Mouse (Mus musculus) embryonic facial prominence, embryonic 15.5 days (tissue): ENCODE measurements at regions not wholly inside any gene's neighbourhood (a gene's known extent, or its start where the extent isn't known, plus 50 kb on each side); places are given as distances from the start of the nearest gene placed in this dataset.

ENCODE experiments used
- ATAC-seq: fragments of 200-750 bp; cut with Nextera tagmentation; 2 replicates; pipeline ENCODE4 v1.8.0; 2017; ENCODE audit warnings: low read depth, moderate TSS enrichment; ENCODE audit not compliant: insufficient number of reproducible peaks, low FRiP score, low TSS enrichment
- H3K27ac ChIP-seq: fragments of 300-500 bp; sonication (generic); replicated peaks from 2 replicates; pipeline ENCODE4 v1.5.1; 2015; ENCODE audit warnings: mild to moderate bottlenecking, inconsistent platforms
- H3K27me3 ChIP-seq: fragments of 300-500 bp; sonication (generic); 2 replicates; pipeline ENCODE4 v1.6.1; 2015; ENCODE audit warnings: inconsistent platforms
- H3K36me3 ChIP-seq: fragments of 300-500 bp; sonication (generic); 2 replicates; pipeline ENCODE4 v1.6.1; 2015; ENCODE audit warnings: mild to moderate bottlenecking, inconsistent platforms
- H3K4me1 ChIP-seq: fragments of 300-500 bp; sonication (generic); 2 replicates; pipeline ENCODE4 v1.6.1; 2015; ENCODE audit warnings: inconsistent platforms
- H3K4me2 ChIP-seq: fragments of 300-500 bp; sonication (generic); replicated peaks from 2 replicates; pipeline ENCODE4 v1.6.1; 2015; ENCODE audit warnings: mild to moderate bottlenecking, inconsistent platforms
- H3K4me3 ChIP-seq: fragments of 300-500 bp; sonication (generic); replicated peaks from 2 replicates; pipeline ENCODE4 v1.5.1; 2015; ENCODE audit warnings: mild to moderate bottlenecking, inconsistent platforms
- H3K9ac ChIP-seq: fragments of 300-500 bp; sonication (generic); 2 replicates; pipeline ENCODE4 v1.6.1; 2015; ENCODE audit warnings: inconsistent platforms
- H3K9me3 ChIP-seq: fragments of 300-500 bp; sonication (generic); replicated peaks from 2 replicates; pipeline ENCODE4 v1.6.1; 2016; ENCODE audit warnings: inconsistent platforms
- WGBS: fragments of 180-500 bp; shearing (Covaris S2); methylation state at CpG from one replicate; pipeline ENCODE4 v1.1.7; 2015; 5-methylcytosine and 5-hydroxymethylcytosine counted together

GRCm38 (mm10) chr4:54170202-54170931 lies 344.5 kb downstream of the Tmem38b start:
- no peak for ATAC-seq
- no peak overlapping the region for H3K4me2 ChIP-seq
- H3K4me1 ChIP-seq: no peaks in the 10 kb centered on the region
- H3K27me3 ChIP-seq: no peaks in the 10 kb centered on the region
- H3K9me3 ChIP-seq: no peaks in the 10 kb centered on the region
- no peak overlapping the region for H3K9ac ChIP-seq
- WGBS: 85% methylated on average over 13 of the region's 13 CpGs
- H3K4me3 ChIP-seq: no peak overlapping the region
- no peaks in the 10 kb centered on the region for H3K36me3 ChIP-seq
- H3K27ac ChIP-seq: no peak overlapping the region

GRCm38 (mm10) chr4:54184213-54184612 lies 358.4 kb downstream of the Tmem38b start:
- Histone ChIP-seq H3K9ac (no peak overlapping the region), H3K27ac (no peak overlapping the region), H3K4me2 (no peak overlapping the region), H3K4me3 (no peak overlapping the region), H3K27me3 (no peaks in the 10 kb centered on the region), H3K4me1 (no peaks in the 10 kb centered on the region), H3K36me3 (no peaks in the 10 kb centered on the region), H3K9me3 (no peaks in the 10 kb centered on the region)
- 35% methylated on average over 1 of the region's 1 CpGs for WGBS
- no peak for ATAC-seq

- H3K9ac ChIP-seq: no peak overlapping the region
- no peak for ATAC-seq
- no peaks in the 10 kb centered on the region for H3K4me1 ChIP-seq
- H3K36me3 ChIP-seq: no peaks in the 10 kb centered on the region
- H3K27me3 ChIP-seq: no peaks in the 10 kb centered on the region
- H3K4me3 ChIP-seq: no peak overlapping the region
- WGBS: 90% methylated on average over 2 of the region's 2 CpGs
- H3K4me2 ChIP-seq: no peak overlapping the region
- H3K9me3 ChIP-seq: no peaks in the 10 kb centered on the region
- H3K27ac ChIP-seq: no peak overlapping the region
Observed at GRCm38 (mm10) chr4:54195734-54196133, 369.9 kb downstream of the Tmem38b start.

GRCm38 (mm10) chr4:54202440-54202839 lies 376.6 kb downstream of the Tmem38b start:
- Histone ChIP-seq H3K36me3 (no peaks in the 10 kb centered on the region), H3K4me2 (no peak overlapping the region), H3K9ac (no peak overlapping the region), H3K4me1 (no peaks in the 10 kb centered on the region), H3K27me3 (no peaks in the 10 kb centered on the region), H3K27ac (no peak overlapping the region), H3K9me3 (no peaks in the 10 kb centered on the region), H3K4me3 (no peak overlapping the region)
- no peak; the same call in 1 of the 2 replicates for ATAC-seq
- 36% methylated on average over 4 of the region's 4 CpGs for WGBS

- Histone ChIP-seq H3K9me3 (no peaks in the 10 kb centered on the region), H3K9ac (no peak overlapping the region), H3K4me2 (no peak overlapping the region), H3K4me1 (no peaks in the 10 kb centered on the region), H3K36me3 (no peaks in the 10 kb centered on the region), H3K27ac (no peak overlapping the region), H3K27me3 (no peaks in the 10 kb centered on the region), H3K4me3 (no peak overlapping the region)
- 61% methylated on average over 3 of the region's 3 CpGs for WGBS
- no peak for ATAC-seq
Observed at GRCm38 (mm10) chr4:54224572-54224971, 398.7 kb downstream of the Tmem38b start.
